Mouse (Mus musculus) lung, postnatal 10 days (tissue): ENCODE results near the gene Carmil1.

Experiments
- DNase-seq: peaks from one replicate; pipeline ENCODE4 v3.0.0; 2021

The Carmil1 gene

DNA sequence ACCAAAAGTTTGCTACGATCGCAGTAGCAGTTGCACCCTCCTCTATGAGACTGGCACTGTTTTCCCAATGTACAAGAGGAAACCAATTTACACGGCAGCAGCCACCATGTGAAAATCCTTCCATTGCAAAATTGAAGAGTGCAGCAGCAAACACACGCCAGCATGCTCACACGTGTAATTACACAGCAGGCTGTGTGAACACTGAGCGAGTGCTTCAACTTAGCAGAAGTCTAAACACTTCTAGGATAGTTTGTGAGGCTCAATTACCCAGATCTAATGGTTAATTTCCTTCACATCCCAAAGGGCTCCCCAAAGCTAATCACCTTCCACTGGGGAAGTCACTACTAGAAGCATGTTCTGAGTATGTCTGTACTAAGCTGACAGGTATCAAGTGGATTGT lies 78.3 kb downstream of the Carmil1 start:
- no peak for DNase-seq

DNA sequence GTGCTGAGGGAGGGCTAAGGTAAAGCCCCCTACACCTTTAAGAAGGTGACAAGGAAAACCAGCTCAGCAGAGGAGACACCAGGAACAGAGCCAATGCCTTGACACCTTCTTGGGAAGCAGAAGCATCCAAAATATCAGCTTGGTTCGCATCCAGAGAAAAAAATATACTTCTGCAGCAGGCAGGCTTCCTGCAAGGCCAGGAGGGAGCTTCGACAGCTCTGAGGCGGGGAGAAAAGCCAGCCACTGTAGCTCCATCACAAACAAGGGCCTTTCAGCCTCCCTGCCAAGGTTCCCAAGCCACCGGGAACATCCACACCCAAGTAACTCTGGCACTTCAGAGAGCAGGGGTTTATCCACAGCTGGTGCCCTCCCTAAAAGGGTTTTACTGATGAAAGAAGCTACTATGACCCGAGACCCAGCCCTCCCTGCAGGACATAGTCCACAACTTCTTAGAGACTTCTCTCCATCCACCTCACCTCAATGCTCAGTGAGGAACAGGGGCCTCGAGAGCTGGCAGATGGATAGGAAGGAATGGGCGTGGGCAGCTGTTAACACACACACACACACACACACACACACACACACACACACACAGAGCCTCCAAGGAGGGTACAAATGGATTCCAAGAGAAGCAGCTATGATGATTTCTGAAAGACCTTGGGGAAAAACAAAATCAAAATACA lies 80.6 kb downstream of the Carmil1 start:
- peak; percentile 31 for DNase-seq

DNA sequence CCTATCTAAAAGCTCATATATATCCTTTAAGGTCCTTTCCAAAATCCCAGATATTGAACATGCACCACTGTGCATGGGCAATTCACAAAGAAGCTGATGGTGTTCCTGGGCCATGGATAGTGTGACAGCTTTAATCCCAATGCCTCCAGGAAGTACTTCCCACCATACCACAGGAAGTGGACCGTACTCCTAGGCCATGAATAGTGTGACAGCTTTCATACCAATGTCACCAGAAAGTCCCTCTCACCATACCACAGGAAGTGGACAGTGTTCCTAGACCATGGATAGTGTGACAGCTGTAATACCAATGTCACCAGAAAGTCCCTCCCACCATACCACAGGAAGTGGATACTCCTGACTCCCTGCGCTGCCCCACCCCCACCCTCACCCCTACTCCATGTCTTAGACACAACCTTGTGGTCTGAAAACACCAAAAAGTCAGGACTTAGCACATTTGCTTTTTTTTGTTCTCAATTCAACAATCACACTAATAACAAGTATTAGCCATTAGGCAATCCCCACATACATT lies 82.1 kb downstream of the Carmil1 start:
- no peak for DNase-seq

DNA sequence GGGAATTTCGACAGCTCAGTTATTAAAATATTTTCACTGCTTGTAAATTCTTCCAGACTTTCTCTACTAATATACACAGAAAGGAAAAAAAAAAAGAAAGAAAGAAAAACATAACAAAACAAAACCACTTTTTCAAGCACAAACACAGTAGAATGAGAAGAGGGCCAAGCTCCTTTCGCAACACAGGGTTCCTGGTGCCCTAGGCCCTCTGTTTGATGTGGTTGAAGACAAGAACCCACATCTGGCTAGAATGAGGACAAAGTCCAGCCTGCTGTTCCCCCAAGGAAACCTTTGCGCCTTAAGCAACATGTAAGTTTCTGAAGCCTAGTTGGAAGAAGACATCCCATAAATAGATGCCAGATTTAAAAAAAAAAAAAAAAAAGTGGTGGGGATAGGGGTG lies 85.2 kb downstream of the Carmil1 start:
- DNase-seq = no peak

DNA sequence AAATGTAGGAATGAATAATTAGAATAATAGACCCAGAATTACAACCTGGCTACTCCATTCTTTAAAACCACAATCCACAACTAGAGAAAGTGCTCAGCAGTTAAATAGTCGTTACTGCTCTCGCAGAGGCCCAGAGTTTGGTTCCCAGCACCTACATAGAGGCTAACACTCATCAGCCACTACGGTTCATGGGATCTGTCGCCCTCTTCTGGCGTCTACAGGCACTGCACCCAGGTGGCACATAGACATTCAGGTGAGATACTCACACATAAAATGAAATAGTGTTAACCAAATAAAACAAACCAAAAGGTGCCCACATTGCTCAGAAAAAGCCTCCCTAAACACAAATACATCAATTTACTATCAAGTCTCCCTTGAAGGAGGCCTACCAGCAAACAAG lies 86.6 kb downstream of the Carmil1 start:
- DNase-seq = no peak

DNA sequence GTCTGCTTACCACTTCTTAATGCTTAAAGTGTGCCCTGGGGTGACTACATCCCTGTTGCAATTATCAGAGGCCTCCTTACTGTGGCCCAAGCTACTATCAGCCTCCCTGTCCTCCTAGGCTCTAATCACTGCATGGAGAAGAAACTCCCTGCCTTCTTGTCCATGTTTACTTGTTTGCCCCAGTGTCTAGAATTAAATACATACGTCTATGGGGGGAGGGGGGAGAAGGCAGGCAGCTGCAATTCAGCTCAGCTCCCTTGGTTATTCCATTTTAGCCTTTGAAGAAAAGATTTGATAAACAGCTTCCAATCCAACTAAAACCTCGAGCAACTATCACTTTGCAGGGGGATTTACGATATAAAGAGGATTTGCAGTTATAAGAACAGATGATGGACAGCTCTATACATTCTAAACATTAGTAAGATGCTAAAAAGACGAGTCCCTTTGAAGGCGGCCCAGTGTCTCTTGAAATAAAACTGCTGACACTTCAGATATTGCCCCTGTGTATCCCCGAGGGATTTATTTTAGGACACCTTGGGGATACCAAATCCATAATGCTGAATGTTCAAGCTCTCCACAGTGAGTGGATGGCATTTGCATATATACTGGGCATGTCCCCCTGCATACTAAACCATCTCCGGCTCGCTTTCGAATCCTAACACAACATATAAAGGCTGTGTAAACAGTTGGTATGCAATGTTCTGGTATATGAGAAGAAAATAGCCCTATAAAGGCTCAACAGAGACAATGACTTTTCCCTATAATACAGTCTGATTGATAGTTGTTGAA lies 89.5 kb downstream of the Carmil1 start:
- DNase-seq = no peak

DNA sequence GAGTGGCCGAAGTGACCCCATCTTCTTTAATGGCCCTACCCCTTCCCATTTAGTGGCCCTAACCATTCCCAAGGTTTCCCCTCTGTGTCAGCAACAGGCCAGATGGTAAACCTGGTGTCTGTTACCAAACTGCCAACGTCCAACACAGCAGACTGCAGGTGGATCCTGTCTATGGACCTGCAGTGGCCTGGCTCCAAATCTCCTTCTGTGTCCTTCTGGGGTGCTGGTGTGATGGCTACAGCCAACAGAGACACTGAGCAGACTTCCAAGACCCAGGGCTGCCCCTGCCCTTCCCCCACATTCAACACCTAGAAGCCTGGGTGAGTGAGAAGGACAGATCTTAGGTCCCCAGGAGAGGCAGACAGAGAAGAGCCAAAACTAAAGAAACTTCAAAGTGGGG lies 93.6 kb downstream of the Carmil1 start:
- no peak for DNase-seq

DNA sequence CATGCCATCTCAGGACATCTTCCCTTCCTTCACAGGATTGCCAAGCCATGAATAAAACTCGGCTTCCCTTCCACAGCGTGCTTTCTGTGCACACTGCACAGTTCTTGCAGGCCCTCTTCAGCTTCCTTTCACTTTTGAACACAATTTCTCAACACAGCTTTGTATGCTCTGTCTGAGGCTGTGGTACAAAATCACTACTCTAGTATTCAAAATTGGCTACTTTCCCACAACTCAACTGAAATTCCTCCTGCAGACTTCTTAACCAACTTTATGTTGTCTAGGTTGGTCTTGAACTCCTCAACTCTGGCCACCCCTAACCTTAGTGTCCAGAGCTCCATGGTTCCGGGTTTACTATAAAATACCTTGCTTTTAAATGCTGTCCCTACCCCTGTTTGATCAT lies 95.0 kb downstream of the Carmil1 start:
- no peak for DNase-seq

DNA sequence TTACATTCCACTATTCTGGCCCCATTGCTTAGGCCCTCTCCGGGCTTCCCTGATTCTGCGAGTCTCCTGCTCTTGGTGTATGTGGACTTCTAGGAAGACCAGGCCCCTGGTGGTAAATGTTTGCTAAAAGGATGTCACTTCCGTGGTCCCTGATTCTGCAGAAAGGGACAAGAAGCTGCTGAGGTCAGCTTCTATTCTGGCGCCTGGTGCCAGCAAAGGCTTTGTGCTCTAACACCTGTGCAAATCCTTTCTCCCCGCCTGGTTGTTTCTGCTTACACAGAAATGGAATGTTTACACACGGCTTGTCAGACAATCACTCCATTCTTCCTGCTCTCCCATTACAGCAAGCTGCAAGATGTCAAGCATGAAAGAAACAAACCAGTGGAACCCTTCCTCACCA lies 97.7 kb downstream of the Carmil1 start:
- peak; percentile 26 for DNase-seq

DNA sequence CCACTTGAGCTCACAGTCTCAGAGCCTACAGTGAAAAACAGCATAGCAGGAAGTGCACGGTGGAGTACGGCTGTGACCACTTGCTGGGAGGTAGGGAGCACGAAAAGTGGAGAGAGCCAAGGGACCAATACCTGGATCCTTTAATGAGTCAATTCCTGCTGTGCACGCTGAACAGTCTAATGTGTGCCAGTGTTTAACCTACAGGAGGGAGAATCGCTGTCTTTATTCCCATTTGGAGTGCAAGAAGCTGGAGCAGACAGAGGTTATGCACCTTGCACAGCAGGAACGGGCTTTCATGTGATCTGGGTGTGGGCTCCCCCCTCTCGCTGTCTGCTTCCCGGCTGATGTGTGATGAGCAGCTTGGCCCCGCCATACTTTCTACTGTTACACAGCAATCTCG lies 101.1 kb downstream of the Carmil1 start:
- no peak for DNase-seq

DNA sequence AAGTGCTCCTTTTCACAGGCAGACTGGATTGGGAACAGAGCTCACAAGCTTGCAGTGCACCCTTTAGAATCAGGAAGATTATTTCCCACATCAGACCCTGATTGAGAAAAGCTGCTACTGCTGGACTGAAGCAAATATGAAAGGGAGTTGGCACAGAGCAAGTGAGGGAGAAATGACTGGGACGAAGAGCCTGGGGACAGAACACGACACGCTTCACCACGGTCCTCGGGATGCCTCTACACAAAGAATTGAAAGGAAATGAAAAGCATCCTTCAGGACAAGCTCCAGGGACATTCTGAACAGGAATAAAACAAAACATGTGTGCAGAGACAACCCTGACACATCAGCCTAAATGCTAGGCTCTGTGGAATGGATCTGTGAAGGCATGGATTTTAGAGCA lies 103.0 kb downstream of the Carmil1 start:
- no peak for DNase-seq

DNA sequence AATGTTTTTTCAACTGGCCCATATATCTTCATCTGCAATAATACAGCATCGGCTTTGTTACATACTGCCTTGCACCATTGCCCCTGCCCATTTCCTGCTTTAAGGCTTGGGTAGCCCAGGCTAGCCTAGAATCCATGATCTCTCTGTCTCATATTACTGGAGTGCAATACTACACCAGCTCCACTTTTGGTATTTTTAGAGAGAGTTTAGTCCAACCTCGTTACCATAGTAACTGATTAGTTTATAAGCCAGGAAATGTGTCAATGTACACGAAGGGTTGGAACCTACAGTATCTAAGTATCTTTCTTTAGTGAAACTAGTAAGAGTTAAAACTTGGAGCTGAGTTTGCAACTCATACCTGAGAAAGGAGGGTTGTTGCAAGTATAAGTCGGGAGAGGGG lies 103.8 kb downstream of the Carmil1 start:
- no peak for DNase-seq

DNA sequence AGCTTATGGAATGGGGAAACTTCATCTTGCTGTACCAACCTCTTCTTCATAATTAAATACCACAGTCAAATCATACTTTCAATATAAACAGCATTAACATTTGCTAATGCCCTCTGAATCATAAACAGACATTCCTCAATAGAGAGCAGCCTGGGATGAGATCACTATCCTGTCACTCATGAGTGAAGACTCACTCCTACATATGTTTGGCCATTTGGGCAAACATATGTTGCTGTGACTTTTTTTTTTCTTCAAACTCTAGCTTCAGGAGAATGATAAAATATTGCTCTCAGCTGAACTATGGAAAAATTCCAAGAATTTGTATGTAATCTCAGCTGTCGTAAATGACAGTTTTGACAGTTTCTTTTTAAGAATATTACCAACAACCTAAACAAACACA lies 110.9 kb downstream of the Carmil1 start:
- DNase-seq = no peak

DNA sequence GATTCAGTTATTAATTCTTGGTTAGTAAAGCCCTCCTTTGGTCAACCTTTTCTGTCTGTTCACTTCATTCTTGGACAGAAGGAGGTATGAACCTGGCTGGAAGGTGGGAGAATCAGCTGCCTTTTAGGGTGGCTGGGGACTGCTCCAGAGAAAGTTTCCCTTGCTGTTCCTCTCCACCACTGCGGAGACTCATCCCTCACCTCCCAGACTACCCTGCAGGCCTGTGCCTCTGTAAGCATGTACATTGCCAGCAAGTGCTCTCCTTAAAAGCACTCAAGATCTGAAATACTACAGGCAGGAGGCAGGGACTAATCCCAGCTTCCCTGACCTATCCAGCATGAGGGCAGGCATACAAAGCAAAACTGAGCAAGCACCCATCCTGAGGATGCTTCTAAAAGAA lies 117.2 kb downstream of the Carmil1 start:
- no peak for DNase-seq

DNA sequence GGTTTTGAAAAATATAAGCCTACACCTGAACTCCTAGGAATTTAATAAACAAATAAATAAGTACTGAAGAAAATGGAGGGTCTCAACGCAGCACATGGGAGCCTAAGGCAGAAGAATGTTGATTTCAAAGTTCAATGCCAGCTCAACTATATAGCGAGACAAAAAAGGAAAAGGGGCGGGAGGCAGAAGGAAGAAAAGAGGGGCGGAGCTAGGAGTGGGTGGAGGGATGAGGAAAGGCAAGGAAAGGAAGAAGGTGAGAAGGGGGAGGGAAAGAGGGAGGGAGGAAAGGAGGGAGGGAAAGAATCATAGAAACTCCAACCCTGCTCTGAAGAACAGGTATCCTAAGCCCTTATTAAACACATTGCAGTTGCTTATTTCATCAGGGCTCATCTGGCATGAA lies 119.5 kb downstream of the Carmil1 start:
- DNase-seq = no peak

DNA sequence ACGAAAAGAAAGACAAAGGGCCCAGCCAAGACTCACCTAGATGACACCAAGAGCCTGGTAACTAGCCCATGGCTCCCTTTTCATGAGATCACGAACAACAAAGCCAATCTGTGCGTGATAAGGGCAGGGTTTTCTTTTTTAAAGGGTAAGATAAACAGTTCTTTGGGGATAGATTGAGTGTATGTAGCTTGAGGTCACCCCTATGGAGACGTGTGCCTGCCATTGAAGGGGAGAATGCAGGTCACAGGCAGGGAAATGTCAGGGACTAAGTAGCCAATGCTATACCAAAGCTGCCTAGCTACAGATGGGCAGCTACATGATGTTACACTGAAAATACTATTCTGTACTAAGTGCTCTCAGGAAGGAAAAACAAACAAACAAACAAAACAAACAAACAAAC lies 120.6 kb downstream of the Carmil1 start:
- DNase-seq = no peak

DNA sequence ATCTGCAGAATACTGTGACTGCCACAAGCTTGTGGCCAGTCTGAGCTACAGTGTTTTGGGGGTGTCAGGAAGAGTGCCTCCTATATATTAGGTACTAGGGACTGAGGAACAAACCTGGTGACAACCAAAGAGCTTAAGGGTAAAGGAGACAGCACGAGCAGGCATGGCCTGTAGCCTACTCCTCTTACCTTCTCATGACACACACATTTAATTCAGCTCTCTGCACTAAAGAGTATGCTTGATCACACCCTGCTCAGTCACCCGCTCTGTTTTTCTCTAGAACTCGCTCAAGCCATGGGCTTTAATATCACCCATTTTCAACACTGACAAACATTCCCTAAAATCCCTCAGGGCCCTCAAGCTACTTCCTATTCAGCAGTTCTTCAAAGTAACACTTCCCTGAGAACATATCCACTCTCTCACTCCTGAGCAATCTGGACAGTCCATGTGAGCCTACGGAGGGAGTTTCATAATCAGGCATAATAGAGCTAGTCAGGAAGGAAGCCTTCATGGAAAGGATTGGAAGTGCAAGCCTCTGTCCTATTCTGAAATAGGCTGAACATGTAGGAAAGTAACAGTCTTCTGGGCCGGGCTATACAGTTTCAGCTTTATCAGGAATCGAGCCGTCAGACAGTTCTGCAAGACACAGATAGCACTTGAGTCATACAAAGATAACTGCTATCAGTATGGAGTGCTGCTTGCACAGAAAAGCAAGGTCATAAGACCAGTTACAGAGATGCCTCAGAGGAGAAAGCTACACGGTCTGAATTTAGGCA lies 121.2 kb downstream of the Carmil1 start:
- DNase-seq = no peak

DNA sequence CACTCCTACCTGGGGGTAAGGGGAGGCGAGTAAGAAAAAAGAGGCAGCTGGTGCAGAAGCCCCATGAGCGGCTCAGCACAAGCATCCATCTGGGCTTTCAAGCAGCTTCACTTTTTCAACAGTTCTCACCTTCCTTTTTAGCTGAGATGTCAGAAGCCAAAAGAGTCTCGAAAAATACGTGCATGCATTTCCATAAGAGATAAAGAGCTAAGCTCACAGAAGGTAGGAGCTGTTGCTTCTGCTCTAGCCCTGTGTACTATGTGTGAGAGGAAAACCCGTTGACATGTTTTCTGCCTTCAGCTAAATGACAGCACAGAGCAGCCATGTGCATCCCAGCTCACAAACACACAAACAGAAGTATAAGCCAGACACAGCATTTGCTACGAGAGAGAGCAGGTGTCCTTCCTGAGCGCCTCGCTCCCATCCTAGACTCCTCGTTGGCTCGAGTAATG lies 123.0 kb downstream of the Carmil1 start:
- DNase-seq = no peak

DNA sequence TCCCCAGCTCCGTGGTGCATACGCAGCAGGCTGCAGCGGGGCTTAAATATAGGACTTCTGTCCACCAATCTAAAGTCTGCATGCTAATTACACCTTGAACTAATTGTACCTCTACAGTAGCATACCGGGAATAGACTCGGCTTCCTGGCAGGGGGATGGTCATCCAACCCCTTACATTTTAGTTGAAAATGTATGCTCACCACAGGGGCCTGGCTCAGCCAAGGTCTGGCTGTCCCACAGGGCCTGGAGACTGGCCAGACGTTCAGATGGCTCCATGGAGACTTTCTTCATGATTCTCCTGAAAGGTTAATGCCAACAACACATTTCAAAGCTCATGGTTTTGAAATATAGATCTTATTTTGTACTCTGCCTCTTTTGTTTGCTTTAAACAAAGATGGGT lies 125.4 kb downstream of the Carmil1 start:
- DNase-seq = no peak

DNA sequence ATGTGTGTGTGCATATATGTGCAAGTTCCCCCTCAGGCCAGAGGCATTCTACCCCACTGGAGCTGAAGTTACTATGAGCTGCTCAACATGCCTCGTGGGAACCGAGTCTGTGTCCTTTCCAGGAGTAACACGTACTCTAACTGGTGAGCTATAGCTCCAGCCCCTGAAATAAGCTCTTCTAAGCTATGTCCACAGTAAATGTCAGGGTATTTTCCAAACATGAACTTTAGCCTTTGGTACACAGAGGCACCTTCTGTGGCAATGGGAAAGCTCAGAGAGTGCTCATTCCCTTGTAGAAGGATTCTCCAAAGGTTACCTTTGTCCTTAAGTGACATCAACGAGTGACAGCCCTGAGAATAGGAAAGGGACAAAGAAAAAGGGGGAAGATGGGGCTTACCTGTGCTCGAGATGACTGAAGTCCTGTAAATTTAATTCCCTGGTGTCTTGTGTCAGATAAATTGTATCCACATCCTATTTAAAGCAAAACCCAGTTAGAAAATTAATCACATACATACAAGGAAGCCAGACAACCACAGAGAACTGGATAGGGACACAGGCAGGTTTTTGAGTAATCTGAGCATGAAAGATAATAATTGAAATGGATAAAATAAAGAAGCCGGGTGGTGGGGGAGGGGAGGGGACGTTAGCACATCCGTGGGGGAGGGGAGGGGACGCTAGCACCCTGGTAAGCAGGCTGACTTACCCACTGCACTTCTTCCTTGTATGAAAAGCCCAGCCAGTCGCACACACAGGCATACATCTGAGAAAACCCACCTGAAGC lies 126.1 kb downstream of the Carmil1 start:
- DNase-seq = no peak

DNA sequence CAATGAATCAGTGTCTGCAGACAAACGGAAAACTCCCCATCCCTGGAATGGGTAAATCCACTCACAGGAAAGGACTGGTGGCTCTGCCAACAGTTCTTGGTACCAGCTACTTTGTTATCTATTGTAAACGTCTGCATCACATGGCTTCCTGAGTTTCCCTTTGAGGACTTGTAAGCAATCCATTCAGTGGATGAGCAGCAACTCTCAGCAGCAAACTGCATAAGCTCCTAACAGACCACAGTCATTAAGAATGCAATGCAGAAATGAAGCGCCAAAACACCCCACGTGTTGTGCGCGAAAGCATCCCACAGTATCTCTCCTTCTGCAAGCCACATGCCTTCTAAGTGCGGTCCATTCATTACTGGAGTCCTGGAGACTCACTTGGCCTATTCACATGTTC lies 128.0 kb downstream of the Carmil1 start:
- peak; percentile 27 for DNase-seq

DNA sequence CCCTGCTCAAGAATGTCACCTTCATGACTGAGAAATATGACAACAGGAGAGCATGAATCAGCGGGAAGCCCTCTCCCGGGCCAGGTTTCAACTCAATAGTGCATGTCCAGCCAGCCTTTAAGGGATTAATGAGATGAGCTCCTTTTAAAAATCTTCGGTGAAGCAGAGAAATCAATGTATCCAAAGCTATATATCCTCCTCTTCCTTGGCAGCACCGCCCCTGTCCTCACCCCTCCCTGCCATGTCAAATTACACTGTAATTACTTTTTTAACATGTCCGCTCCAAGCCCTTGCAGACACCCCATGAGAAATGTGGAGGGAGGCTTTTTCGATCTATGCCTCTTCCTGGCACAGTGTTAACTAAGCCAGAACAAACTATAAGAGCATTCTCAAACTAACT lies 129.3 kb downstream of the Carmil1 start:
- DNase-seq = no peak

DNA sequence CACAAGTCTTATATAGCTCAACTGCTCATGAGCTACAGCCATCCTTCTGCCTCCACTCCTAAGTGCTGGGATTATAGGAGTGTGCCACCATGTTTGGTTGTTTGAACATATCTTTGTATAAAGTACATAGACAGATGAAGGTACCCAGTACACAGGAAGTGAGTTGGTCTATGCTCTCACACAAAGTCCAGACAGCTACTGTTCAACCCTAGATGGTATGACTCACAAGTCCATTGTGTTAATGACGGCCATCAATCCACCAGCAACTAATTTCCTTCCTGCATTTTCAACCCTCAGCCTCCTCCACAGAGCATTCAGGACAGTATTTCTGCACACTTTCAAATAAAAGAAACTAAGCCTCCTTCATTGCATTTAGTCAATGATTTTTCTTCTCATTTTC lies 132.0 kb downstream of the Carmil1 start:
- DNase-seq = no peak
